Mouse (Mus musculus): ENCODE measurements around the gene Prkca. TPM values are rescaled to one million over a fixed set of nuclear protein-coding genes. Genes with fewer than 3 reads are reported as not detected.

Prkca gene
- polyA plus RNA-seq, 2 experiments from 2014 or later = 11.7 to 15.3 TPM

DNA sequence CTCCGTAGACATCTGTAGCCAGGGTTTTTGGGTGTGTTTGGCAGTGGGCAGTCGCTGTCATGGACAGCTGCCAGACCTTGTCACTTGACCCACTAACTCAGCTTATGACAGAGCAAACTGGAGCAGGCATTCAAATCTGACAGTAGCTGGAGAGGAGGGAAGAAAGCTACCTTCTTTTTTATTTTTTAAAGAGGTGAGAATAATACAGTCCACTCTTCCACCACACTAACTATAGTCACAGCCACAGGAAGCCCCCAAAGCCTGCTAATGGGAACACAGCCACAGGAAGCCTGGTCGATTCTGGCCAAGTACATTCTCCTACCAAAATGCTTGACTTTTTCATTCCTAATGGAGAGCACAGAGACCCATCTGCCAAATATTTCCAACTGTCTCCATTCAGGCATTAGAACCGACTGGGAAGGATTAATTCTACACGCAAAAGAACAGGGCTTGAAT lies 84.9 kb downstream of the Prkca start:
- no peak for ATAC-seq

DNA sequence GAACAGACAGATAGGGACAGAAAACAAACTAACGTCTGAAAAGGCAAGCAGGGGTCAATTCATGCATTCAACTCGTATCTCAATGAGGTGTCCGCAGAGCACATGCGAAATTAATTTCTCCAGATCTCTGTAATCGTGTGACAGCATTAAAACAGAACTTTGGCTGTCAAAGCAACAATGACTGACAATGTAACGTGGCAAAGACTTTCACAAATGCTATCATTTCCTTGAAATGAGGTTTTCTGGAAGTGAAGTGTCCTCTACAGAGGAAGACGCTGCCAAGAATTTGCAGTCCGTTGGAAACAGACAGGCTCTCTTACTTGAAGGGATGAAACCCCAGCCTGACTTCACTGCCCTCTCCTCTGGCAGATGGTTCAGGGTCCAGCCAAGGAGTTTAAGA lies 85.8 kb downstream of the Prkca start:
- ATAC-seq = no peak

DNA sequence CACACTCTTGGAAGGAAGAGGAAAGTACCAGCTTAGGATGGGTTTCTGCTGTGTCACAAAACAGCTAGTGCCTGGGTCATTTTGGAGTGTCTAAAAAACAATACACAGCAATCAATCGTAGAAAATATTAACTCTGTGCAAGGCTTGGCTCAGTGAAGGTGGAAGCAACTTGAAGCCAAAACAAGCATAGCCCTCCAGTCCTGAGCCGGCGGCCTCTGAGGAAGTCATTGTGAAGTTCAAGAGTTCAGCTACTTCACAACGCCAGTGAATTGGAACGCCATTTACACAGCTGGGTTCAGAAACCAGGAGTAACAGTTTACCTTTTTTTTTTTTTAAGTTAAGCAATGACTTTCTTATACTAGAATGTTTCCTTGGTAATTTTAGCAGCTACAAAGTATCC lies 89.0 kb downstream of the Prkca start:
- ATAC-seq = no peak

DNA sequence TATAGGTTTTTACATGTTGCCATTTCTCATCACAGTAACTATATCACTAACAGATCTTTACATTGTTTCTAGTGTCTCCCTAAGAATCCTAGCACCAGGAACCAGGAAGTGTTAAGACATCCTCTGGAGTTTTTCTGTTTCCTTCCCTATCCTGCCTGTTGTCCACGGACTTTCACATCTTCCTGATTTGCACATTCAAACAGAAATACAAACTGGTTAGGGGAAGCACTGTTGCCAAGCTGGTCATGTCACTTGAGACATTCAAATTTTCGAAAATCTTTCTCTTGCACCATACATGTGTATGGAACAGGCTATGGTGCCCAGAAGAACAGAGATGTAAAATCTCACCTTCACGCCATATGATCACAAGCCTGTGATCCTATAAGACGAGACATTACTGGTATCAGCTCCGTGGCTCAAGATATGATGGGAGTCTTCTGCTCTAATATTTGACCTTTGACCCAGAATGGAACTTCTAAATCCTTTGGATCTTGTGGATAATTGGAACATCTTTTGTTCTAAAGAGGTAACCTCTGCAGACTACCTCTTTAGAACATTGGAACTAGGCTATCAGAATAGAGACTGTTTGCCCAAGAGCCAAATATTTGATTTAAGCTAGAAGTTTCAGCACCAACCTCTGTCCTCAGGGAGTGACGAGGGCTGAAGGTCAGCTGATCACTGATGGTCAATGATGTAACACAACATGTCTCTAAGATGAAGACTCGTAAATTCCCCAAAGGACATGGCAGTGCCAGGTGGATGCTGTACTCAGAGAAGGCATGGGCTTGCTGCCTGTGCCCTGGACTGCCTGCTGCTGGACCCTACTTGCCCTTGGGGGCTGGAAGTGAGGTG lies 91.6 kb downstream of the Prkca start:
- no peak for ATAC-seq

DNA sequence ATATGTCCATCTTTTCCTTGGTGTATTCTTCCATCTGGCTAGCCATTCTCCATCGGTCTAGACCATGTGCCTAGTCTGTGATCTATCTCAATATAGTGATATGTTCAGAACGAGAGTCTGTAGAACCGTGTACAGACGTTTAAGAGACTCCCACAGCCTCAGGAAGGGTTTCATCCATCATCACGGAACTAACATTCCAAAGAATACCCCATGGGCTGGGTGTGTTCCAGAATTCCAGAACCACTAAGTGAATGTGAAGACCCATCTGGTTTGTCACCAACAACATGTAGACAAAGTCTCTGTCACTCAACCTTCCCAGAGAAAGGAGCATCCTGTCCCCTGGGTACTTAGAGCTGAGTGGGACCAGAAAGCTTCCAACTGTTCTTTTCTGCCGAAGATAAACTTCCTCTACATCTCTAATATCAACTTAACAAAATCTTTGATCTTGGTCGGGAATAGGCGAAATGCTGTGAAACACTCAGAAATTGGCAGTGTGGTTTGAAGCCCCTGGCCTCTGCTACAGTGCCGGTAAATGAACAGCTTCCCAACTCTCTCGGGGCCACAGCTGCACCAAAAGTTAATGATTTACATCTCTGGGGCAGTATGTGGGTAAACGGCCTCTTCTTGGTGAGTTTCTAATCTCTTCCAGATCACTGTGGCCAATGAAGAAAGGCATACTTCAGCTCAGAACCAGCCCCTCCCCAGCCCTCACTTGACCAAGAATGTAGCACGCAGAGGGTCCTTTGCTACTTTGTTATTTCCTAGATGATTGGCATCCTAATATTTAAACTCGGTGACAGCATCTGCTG lies 92.7 kb downstream of the Prkca start:
- no peak for ATAC-seq

DNA sequence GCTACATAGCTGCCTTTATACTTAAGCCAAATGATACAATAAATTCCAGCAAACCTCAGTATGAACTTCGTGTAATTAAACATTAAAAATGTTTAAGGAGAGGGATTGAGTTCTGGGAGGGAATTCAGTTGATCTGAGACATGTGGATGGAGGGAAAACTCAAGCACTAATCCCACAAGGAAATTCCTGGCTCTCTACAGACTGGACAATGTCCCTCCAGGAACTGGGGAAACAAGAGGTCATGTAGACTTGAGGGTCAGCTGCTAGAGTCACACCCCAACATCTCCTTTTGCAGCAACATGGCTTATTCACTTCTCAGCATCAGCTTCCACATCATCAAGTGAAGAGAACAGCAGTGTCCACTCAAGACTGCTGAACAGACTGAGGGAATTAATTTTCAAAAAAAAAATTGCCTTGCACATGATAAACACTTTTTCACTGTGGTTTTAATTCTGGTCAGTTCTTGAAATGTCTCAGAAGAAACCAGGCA lies 93.5 kb downstream of the Prkca start:
- no peak for ATAC-seq

DNA sequence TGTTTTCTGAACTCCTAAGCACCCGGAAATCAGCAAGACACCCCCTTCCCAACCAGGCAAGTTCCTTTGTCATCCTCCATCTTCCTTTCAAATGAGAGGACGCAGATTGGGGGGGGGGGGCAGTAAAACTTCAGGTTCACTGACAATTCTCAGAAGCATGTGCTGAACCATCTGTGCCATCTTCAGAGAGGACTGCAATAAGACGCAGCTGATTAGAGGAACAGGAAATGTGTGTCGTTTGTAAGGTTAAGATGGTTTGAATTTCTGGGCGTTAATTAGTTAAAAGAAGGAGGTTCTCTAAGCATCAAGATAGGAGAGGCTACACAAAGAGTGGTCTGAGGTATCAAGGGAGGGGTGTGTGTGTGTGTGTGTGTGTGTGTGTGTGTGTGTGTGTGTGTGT lies 94.2 kb downstream of the Prkca start:
- ATAC-seq = peak; percentile 63

DNA sequence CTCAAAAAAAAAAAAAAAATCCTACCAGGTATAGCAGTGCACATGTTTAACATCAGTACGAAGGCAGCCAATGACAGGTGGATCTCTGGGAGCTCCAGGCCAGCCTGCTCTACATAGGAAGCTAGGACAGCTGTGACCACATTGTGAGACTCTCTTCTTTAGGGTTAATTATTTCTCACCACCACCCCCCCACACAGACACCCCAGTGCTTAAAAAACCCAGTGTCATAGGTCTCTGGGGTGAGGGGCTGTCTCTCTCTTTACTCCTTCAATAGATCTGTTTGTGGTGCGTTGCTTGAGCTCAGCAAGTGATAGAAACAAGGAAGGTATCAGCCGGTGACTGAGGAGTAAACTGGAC lies 94.7 kb downstream of the Prkca start:
- no peak for ATAC-seq

DNA sequence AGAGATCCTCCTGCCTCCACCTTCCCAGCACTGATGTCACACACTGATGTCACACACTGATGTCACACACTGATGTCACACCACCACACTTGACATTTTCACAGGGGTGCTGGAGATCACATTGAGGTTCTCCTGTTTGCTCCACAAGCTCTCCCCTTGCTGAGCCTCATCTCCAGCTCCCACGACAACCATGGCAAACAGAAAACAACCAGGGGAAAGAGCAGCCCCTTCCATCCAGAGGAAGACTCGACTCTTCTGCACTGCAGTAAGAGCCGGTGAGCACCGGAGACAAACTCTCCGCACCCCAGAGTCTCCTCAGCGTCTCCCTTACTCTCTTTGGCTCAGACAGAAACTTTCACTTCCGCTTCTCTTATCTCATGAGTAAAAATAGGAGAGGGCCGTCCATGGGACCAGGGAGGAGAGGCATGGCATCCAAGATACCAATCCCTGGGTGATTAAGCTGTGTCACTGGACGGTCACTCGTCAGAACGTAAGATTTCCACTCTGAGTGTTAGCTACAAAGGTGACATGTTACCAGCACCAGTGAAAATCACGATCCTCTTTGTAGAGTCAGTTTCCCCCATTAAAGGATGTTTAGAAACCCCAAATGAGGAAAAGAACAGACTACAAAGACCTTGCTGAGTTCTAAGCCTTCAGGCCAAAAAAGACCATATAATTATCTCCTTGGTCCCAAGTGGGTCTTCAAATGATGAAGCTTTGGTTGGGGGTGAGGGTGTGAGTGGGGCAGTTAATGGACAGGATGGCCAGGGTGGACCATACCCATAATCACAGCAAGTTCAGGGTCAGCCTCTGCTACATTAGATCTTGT lies 95.3 kb downstream of the Prkca start:
- peak; percentile 53 for ATAC-seq

DNA sequence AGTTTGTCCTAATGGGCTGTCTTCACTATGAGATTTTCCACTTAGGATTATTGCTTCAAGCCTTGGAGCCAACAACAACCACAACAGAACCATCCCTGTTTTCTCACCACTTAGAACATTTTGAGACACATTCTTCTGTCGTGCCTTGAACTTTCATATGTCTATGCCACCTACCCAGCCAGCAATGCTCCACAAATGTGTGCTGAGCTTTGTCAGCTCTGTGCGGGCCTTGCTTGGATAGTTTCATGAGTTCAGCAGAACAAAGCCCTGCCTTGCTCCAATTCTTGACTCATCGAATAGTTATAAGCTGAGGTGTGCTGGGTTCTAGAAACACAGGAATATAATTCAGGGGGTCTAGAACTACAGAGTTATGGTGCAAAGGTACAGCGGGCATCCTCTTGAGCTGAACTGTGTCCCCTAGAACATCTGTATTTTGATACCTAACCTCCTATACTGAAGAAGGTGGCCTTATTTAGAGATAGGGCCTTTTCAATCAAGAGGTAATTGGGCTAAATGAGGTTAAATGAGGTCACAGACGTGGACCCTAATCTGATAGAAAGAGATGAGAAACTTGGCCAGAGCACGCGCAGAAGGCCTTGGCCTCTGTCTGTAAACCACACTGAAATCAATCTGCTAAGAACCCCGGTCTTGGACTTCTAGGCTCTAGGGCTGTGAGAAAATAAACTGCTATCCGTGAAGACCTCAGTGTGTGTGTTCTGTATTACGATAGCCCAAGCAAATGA lies 96.4 kb downstream of the Prkca start:
- no peak for ATAC-seq

DNA sequence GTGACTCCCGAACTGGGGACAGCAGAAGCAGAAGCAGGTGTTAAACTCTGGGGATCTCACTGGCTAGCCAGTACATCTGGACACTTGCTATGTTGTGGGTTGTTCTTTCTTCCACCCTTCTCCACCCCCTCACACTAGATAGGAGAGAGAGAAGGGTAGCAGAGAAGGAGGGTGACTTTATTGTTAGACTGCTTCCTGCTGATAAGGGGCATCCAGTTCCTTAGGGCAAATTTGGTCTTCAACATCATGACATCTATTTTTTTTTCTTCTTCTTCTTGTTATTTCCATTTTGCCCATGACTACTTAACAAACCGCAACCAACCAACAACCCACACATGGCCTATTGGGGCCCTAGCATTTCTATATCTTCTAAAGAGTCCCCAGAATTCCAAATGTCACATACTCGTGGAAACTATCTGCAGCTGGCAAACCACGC lies 97.4 kb downstream of the Prkca start:
- no peak for ATAC-seq

DNA sequence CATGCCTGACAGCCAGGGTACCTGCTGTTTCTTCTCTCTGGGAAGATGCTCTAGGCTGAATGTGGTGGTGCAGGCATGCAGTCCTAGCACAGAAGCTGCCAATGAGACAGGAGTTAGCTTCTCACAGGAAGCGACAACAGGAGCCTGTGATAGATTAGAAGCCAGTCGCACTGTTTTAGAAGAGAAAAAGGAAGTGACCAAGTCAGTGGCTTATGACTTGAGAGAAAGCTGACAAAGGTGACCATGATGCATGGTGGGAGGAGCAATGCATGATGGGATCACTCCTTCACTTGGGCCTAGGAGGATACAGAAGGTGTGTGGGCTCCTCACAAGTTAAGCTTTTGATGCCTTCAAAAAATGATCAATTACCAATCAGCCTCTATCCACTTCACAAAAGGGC lies 99.5 kb downstream of the Prkca start:
- peak; percentile 60 for ATAC-seq

DNA sequence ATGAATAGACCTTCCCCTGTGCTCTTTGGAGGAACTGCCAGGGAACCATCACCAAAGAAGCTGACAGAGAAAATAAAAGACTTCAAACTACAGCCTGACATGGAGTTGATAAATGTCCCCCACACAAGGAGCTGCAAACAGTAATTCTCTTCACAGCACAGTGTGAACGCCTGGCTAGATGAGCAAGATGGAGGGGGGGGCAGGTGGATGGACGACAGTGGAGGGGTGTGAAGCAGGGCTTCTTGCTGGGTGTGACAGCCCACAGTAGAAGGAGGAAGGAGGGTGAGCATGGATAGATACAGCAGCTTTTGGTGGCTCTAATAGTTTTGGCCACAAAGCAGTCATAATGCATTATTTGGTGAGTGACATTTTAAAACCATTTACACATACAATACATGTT lies 100.1 kb downstream of the Prkca start:
- no peak for ATAC-seq

DNA sequence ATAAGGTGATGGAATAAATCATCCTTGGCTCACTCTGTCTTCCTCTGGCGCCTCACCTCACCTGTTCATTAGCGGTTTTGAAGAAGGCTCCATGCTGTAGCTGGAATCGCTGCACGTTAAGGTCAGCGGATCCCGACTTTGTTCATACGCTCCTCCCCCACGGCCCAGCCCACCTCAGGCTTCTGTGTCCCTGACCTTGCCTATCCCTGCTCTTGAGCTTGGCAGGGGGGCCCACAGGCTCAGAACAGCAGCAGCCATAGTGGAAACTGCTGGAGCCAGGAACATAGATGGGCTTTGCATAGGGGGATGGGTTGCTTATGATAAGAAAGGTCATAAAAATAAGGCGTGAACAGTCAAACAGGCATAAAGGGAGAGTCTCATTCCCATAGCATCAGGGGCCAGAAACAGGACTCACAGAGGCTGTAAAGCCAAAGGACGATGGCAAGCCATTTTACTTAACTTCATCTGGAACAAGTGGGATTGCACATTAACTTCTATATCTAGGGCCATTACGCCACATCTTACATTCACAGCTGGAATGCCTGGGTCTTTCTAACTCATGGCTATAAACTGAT lies 102.7 kb downstream of the Prkca start:
- ATAC-seq = no peak

DNA sequence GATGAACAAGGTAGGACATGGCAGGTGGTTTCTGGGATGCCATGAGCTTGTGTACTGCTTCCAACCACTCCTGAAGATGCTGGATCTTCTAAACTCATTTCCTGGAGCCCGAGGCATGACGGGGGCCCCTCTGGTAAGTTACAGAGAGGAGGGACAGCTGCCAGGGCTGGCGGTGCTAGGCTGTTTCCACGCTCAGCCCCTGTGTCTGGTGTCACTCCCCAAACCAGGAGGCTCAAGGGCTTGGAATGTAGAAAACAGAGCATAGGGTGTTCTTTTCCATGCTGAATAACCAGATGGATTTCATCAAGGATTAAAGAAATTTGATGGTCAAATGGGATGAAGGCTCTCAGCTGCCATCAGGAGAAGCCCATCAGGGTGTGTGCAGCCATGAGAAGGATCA lies 104.6 kb downstream of the Prkca start:
- ATAC-seq = no peak

DNA sequence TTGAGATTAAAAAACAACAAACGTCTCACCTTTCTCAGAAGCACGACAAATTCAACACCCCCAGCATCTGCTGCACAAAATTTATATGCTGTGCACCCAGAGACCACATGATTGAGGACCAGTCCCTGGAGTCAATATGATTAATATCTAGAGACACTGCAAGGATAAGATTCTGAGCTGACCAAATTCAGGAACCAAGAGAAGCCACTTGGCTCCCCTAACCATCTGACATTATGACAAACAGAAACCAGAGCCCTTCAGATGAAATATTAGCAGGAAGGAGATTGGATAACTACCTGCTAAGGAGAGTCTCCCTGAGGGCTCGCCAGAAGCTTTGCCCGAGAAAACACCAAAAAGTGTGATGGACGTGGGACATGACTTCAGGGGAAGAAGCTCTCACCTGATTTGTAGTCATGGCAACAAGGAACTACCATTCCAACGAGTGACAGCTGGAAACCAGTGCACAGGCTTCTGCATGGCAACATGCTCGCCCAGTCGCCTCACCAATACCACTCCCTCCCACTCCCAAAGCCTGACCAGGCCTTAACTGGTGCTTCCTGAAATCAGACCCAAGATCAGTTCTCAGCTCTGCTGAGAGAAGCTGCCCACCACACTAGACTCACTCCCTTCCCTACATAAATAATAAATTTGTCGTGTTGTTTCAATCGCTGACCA lies 106.8 kb downstream of the Prkca start:
- no peak for ATAC-seq

DNA sequence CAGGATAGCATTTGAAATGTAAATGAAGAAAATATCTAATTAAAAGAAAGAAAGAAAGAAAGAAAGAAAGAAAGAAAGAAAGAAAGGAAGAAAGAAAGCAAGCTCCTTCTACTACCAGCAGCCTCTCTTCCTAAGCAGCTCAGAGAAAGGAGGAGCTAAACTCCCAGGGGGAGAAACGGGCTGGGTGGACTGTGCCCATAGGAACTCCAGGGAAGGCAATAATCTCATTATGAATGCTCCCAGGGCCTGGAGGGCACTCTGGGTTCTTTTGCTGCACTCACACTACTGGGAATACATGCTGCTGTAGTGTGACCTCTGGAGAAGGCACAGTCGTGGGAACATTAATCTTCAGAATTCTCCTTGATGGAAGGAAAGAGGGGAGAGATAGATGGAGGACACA lies 107.5 kb downstream of the Prkca start:
- ATAC-seq = no peak

DNA sequence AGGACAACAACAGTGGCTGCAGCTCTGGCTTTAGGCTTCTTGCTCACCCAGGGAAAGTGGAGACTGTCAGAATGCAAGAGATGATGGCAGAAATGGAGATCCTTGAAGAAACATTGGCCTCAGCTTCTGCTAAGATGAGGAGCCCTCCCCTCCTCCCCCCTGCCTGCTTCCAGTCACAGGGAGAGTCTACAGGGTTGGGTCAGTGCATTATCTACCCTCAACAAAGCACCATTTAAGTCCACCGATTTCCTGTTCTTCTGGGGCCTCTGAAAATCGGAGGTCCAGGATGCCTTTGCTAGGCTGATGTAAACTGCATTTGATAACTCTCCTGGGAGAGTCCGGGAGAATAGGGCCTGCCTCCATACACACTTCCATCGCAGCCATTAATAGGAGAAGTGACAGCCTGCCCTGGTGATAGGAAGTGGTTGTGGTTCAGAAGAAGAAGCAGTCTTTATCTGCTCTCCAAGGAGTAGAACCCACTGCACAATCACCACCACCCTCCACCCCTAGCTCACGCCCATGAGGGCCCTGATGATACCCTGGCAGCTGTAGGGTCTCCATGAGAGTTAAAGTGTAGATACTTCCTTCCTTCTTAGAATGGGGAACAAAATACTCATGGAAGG lies 108.5 kb downstream of the Prkca start:
- ATAC-seq = peak; percentile 81

DNA sequence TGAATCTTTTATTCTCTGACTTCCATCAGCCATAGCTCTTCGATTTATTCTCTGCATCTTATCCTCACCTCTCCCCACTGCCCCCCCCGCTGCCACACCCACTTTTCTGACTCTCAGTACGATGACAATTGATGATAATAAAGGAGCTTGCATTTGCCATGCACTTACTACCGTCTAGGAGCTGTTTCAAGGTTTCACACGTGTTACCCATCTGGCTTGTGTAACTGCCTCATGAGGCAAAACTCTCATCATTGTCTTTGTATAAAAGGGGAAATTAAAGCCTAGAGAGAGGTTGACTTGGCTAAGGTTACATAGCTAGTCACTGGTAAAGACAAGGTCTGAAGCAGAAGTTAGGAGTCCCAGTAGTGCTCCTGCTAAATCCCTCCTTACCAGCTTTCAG lies 110.7 kb downstream of the Prkca start:
- no peak for ATAC-seq

DNA sequence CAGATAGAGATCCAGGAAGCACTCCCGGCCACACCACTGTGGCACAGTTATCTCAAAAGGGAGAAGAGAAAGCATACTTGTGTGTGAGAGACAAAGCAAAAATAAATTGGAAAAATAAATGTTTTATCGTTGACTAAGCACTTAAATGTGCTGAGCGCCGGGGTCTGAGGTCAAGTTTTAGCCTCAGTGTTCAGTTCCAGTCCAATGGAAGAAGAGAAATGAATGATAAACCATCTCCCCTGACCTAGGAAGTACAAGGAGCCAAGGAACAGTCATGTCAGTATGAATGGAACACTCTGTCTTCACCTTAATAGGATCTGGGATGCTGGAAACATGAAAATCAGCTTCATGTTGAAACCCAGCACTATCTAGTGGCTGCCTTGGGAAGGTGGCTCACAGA lies 113.6 kb downstream of the Prkca start:
- no peak for ATAC-seq

All from activated CD4-positive, CD25-positive, alpha-beta regulatory T cell, adult 4 months (primary cell).